Mouse (Mus musculus): Measurements from ENCODE around the gene Ubb. TPM values are rescaled to one million over a fixed set of nuclear protein-coding genes. Genes with fewer than 3 reads are reported as not detected.

Ubb gene
- polyA plus RNA-seq, 1 experiment from 2014 or later, result 3,903 TPM

GRCm38 (mm10) chr11:62518991-62519390 is 32.0 kb upstream of the Ubb start:
- no peaks in the 10 kb centered on the region for H3K9me3 ChIP-seq (ENCODE audit: control insufficient read depth, low read length)
- 17% methylated on average over 2 of the region's 2 CpGs for WGBS
- H3K4me3 ChIP-seq (ENCODE audit: low read depth, low read length), result no peak overlapping the region
- H3K36me3 ChIP-seq (ENCODE audit: control insufficient read depth, insufficient read depth, low read length), result no peaks in the 10 kb centered on the region
- H3K27ac ChIP-seq (ENCODE audit: low read depth, low read length), result no peak overlapping the region
- no peak overlapping the region for H3K9ac ChIP-seq (ENCODE audit: low read length)
- H3K4me2 ChIP-seq (ENCODE audit: low read depth), result no peak overlapping the region
- no peak for ATAC-seq (ENCODE audit: insufficient read depth, low FRiP score, low TSS enrichment)
- H3K4me1 ChIP-seq (ENCODE audit: control insufficient read depth, insufficient read depth, low read length), result no peaks in the 10 kb centered on the region
- no peaks in the 10 kb centered on the region for H3K27me3 ChIP-seq (ENCODE audit: control insufficient read depth, insufficient read depth, low read length)
- peak; percentile 32 for DNase-seq (ENCODE audit: low spot score)

- Histone ChIP-seq H3K4me3 (ENCODE audit: low read depth, low read length) (no peak overlapping the region), H3K4me2 (ENCODE audit: low read depth) (no peak overlapping the region), H3K9me3 (ENCODE audit: control insufficient read depth, low read length) (no peaks in the 10 kb centered on the region), H3K4me1 (ENCODE audit: control insufficient read depth, insufficient read depth, low read length) (no peaks in the 10 kb centered on the region), H3K27me3 (ENCODE audit: control insufficient read depth, insufficient read depth, low read length) (no peaks in the 10 kb centered on the region), H3K36me3 (ENCODE audit: control insufficient read depth, insufficient read depth, low read length) (no peaks in the 10 kb centered on the region), H3K27ac (ENCODE audit: low read depth, low read length) (no peak overlapping the region), H3K9ac (ENCODE audit: low read length) (no peak overlapping the region)
- DNase-seq (ENCODE audit: low spot score) (no peak), ATAC-seq (ENCODE audit: insufficient read depth, low FRiP score, low TSS enrichment) (no peak)
- WGBS, result 64% methylated on average over 2 of the region's 2 CpGs
Observed at GRCm38 (mm10) chr11:62522283-62522682, 28.7 kb upstream of the Ubb start.

- Histone ChIP-seq H3K9me3 (ENCODE audit: control insufficient read depth, low read length) (no peaks in the 10 kb centered on the region), H3K27ac (ENCODE audit: low read depth, low read length) (no peak overlapping the region), H3K4me2 (ENCODE audit: low read depth) (peak overlapping the region; percentile 70), H3K27me3 (ENCODE audit: control insufficient read depth, insufficient read depth, low read length) (0 out of 2 replicates have a peak, but pooled peaks cover 2% of the 10 kb centered on the region), H3K36me3 (ENCODE audit: control insufficient read depth, insufficient read depth, low read length) (no peaks in the 10 kb centered on the region), H3K4me1 (ENCODE audit: control insufficient read depth, insufficient read depth, low read length) (no peaks in the 10 kb centered on the region), H3K9ac (ENCODE audit: low read length) (no peak overlapping the region), H3K4me3 (ENCODE audit: low read depth, low read length) (0 out of 2 replicates have a peak overlapping the region, but pooled peaks have one; percentile 68)
- DNase-seq (ENCODE audit: low spot score) (no peak), ATAC-seq (ENCODE audit: insufficient read depth, low FRiP score, low TSS enrichment) (no peak)
- WGBS, result 86% methylated on average over 8 of the region's 8 CpGs
Observed at GRCm38 (mm10) chr11:62537089-62537488, 13.9 kb upstream of the Ubb start.

GRCm38 (mm10) chr11:62537590-62537989 is 13.4 kb upstream of the Ubb start:
- no peaks in the 10 kb centered on the region for H3K36me3 ChIP-seq (ENCODE audit: control insufficient read depth, insufficient read depth, low read length)
- no peak for DNase-seq (ENCODE audit: low spot score)
- H3K27me3 ChIP-seq (ENCODE audit: control insufficient read depth, insufficient read depth, low read length), result 0 out of 2 replicates have a peak, but pooled peaks cover 2% of the 10 kb centered on the region
- no peak for ATAC-seq (ENCODE audit: insufficient read depth, low FRiP score, low TSS enrichment)
- H3K9ac ChIP-seq (ENCODE audit: low read length), result 0 out of 2 replicates have a peak overlapping the region, but pooled peaks have one; percentile 2
- no peaks in the 10 kb centered on the region for H3K9me3 ChIP-seq (ENCODE audit: control insufficient read depth, low read length)
- 27% methylated on average over 7 of the region's 7 CpGs for WGBS
- H3K4me3 ChIP-seq (ENCODE audit: low read depth, low read length), result peak overlapping the region; percentile 68; the same call in 1 of the 2 replicates
- H3K4me2 ChIP-seq (ENCODE audit: low read depth), result peak overlapping the region; percentile 70
- no peaks in the 10 kb centered on the region for H3K4me1 ChIP-seq (ENCODE audit: control insufficient read depth, insufficient read depth, low read length)
- no peak overlapping the region for H3K27ac ChIP-seq (ENCODE audit: low read depth, low read length)

GRCm38 (mm10) chr11:62538321-62539088 is 12.5 kb upstream of the Ubb start:
- under 1% methylated on average over 71 of the region's 73 CpGs for WGBS
- peak; percentile 78 for ATAC-seq (ENCODE audit: insufficient read depth, low FRiP score, low TSS enrichment)

GRCm38 (mm10) chr11:62539089-62539890 is 11.7 kb upstream of the Ubb start, which contains the start of gene Cenpv:
TSS of gene Cenpv (minus strand) at chr11:62539261.
- Histone ChIP-seq H3K27me3 (ENCODE audit: control insufficient read depth, insufficient read depth, low read length) (0 out of 2 replicates have a peak, but pooled peaks cover 2% of the 10 kb centered on the region), H3K36me3 (ENCODE audit: control insufficient read depth, insufficient read depth, low read length) (no peaks in the 10 kb centered on the region), H3K4me3 (ENCODE audit: low read depth, low read length) (peak within 1 kb of the TSS; percentile 68), H3K4me1 (ENCODE audit: control insufficient read depth, insufficient read depth, low read length) (no peaks in the 10 kb centered on the region), H3K9me3 (ENCODE audit: control insufficient read depth, low read length) (no peaks in the 10 kb centered on the region), H3K9ac (ENCODE audit: low read length) (peak within 1 kb of the TSS; percentile 85), H3K4me2 (ENCODE audit: low read depth) (peak within 1 kb of the TSS; percentile 70), H3K27ac (ENCODE audit: low read depth, low read length) (peak within 1 kb of the TSS; percentile 63)
- DNase-seq (ENCODE audit: low spot score), result peak; percentile 84
- 7% methylated on average over 52 of the region's 57 CpGs for WGBS
- peak; percentile 62 for ATAC-seq (ENCODE audit: insufficient read depth, low FRiP score, low TSS enrichment)

More at GRCm38 (mm10) chr11:62538321-62539088, 12.5 kb upstream of the Ubb start:
- Histone ChIP-seq H3K9ac (ENCODE audit: low read length) (peak overlapping the region; percentile 85), H3K4me2 (ENCODE audit: low read depth) (peak overlapping the region; percentile 70), H3K27me3 (ENCODE audit: control insufficient read depth, insufficient read depth, low read length) (0 out of 2 replicates have a peak, but pooled peaks cover 2% of the 10 kb centered on the region), H3K27ac (ENCODE audit: low read depth, low read length) (peak overlapping the region; percentile 63), H3K4me1 (ENCODE audit: control insufficient read depth, insufficient read depth, low read length) (no peaks in the 10 kb centered on the region), H3K36me3 (ENCODE audit: control insufficient read depth, insufficient read depth, low read length) (no peaks in the 10 kb centered on the region), H3K9me3 (ENCODE audit: control insufficient read depth, low read length) (no peaks in the 10 kb centered on the region), H3K4me3 (ENCODE audit: low read depth, low read length) (peak overlapping the region; percentile 68)
- peak; percentile 68 for DNase-seq (ENCODE audit: low spot score)

GRCm38 (mm10) chr11:62540167-62540566 is 10.8 kb upstream of the Ubb start:
- Histone ChIP-seq H3K4me2 (ENCODE audit: low read depth) (no peak overlapping the region), H3K4me3 (ENCODE audit: low read depth, low read length) (no peak overlapping the region), H3K4me1 (ENCODE audit: control insufficient read depth, insufficient read depth, low read length) (no peaks in the 10 kb centered on the region), H3K9ac (ENCODE audit: low read length) (no peak overlapping the region), H3K9me3 (ENCODE audit: control insufficient read depth, low read length) (no peaks in the 10 kb centered on the region), H3K27ac (ENCODE audit: low read depth, low read length) (no peak overlapping the region), H3K27me3 (ENCODE audit: control insufficient read depth, insufficient read depth, low read length) (0 out of 2 replicates have a peak, but pooled peaks cover 2% of the 10 kb centered on the region), H3K36me3 (ENCODE audit: control insufficient read depth, insufficient read depth, low read length) (no peaks in the 10 kb centered on the region)
- WGBS, result 83% methylated on average over 7 of the region's 7 CpGs
- ATAC-seq (ENCODE audit: insufficient read depth, low FRiP score, low TSS enrichment) (no peak), DNase-seq (ENCODE audit: low spot score) (no peak)

GRCm38 (mm10) chr11:62540969-62541368 is 10.0 kb upstream of the Ubb start:
- 62% methylated on average over 2 of the region's 2 CpGs for WGBS

More at GRCm38 (mm10) chr11:62540969-62541368, 10.0 kb upstream of the Ubb start:
- Histone ChIP-seq H3K4me2 (ENCODE audit: low read depth) (no peak overlapping the region), H3K9me3 (ENCODE audit: control insufficient read depth, low read length) (no peaks in the 10 kb centered on the region), H3K4me1 (ENCODE audit: control insufficient read depth, insufficient read depth, low read length) (no peaks in the 10 kb centered on the region), H3K36me3 (ENCODE audit: control insufficient read depth, insufficient read depth, low read length) (no peaks in the 10 kb centered on the region), H3K27ac (ENCODE audit: low read depth, low read length) (no peak overlapping the region), H3K27me3 (ENCODE audit: control insufficient read depth, insufficient read depth, low read length) (0 out of 2 replicates have a peak, but pooled peaks cover 2% of the 10 kb centered on the region), H3K9ac (ENCODE audit: low read length) (no peak overlapping the region), H3K4me3 (ENCODE audit: low read depth, low read length) (no peak overlapping the region)
- ATAC-seq (ENCODE audit: insufficient read depth, low FRiP score, low TSS enrichment) (no peak), DNase-seq (ENCODE audit: low spot score) (no peak)
